Mouse (Mus musculus) stomach, embryonic 16.5 days (tissue): ENCODE measurements around the gene Map1b. TPM values are rescaled to one million over a fixed set of nuclear protein-coding genes. Genes with fewer than 3 reads are reported as not detected.

ENCODE experiments used
- ATAC-seq: fragments of 200-750 bp; cut with Nextera tagmentation; 2 replicates; pipeline ENCODE4 v1.8.0; 2017; ENCODE audit warnings: moderate number of reproducible peaks, moderate TSS enrichment; ENCODE audit not compliant: insufficient read depth, low FRiP score
- H3K27ac ChIP-seq: fragments of 300-500 bp; sonication (generic); 2 replicates; pipeline ENCODE4 v1.5.1; 2014; ENCODE audit warnings: low read length
- H3K27me3 ChIP-seq: fragments of 300-500 bp; sonication (generic); 2 replicates; pipeline ENCODE4 v1.6.1; 2014; ENCODE audit warnings: low read length, control low read depth, mixed read lengths; ENCODE audit not compliant: control insufficient read depth, insufficient read depth
- H3K36me3 ChIP-seq: fragments of 300-500 bp; sonication (generic); 2 replicates; pipeline ENCODE4 v1.6.1; 2014; ENCODE audit warnings: low read length; ENCODE audit not compliant: control insufficient read depth, insufficient read depth
- H3K4me1 ChIP-seq: fragments of 300-500 bp; sonication (generic); 2 replicates; pipeline ENCODE4 v1.6.1; 2014; ENCODE audit warnings: low read length, control low read depth, mixed read lengths; ENCODE audit not compliant: control insufficient read depth, insufficient read depth
- H3K4me2 ChIP-seq: fragments of 300-500 bp; sonication (generic); 2 replicates; pipeline ENCODE4 v1.6.1; 2014; ENCODE audit warnings: low read depth, low read length, mixed read lengths
- H3K4me3 ChIP-seq: fragments of 300-500 bp; sonication (generic); replicated peaks from 2 replicates; pipeline ENCODE4 v1.5.1; 2014; ENCODE audit warnings: mild to moderate bottlenecking, low read length
- H3K9ac ChIP-seq: fragments of 300-500 bp; sonication (generic); 2 replicates; pipeline ENCODE4 v1.6.1; 2014; ENCODE audit warnings: low read length
- H3K9me3 ChIP-seq: fragments of 300-500 bp; sonication (generic); replicated peaks from 2 replicates; pipeline ENCODE4 v1.6.1; 2016; ENCODE audit warnings: low read length, control low read depth; ENCODE audit not compliant: control insufficient read depth
- WGBS: fragments of 180-500 bp; shearing (Covaris S2); extraction: QIAGEN DNeasy Blood & Tissue Kit; methylation state at CpG from one replicate; pipeline ENCODE4 v1.1.7; 2014; 5-methylcytosine and 5-hydroxymethylcytosine counted together
- polyA plus RNA-seq: library from polyadenylated mRNA; unstranded; fragments of >200 nt; fragmentation: Nextera tagmentation; extraction: Ambion mirVana; gene quantifications from 2 replicates; pipeline ENCODE4 v1.2.1, GENCODE M21; 2015

Map1b gene
- polyA plus RNA-seq, 1 experiment from 2014 or later: 134 TPM

DNA sequence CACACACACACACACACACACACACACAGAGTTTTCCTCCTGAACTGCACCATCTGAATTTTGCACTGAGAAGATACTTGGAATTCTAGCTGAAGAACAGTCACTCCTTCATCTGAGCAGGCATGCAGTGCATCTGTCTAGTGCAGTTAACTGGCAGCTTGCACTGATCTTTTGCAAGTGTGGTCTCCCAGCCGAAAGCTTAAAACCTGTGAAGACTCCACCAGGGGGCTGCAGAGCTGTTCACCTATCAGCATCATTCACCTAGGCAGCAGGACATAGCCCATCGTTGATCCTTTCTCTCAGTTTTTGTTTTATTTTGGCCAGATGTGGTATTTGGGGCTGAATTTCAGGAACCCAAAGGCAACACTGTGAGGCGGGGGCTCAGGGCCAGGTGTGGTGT, 15.7 kb downstream of the Map1b start:
- Histone ChIP-seq H3K4me2 (no peak overlapping the region), H3K9me3 (no peaks in the 10 kb centered on the region), H3K27me3 (no peaks in the 10 kb centered on the region), H3K4me3 (no peak overlapping the region), H3K9ac (no peak overlapping the region), H3K4me1 (peaks cover 13% of the 10 kb centered on the region), H3K36me3 (no peaks in the 10 kb centered on the region), H3K27ac (no peak overlapping the region)
- WGBS: 59% methylated on average over 3 of the region's 3 CpGs
- no peak for ATAC-seq

DNA sequence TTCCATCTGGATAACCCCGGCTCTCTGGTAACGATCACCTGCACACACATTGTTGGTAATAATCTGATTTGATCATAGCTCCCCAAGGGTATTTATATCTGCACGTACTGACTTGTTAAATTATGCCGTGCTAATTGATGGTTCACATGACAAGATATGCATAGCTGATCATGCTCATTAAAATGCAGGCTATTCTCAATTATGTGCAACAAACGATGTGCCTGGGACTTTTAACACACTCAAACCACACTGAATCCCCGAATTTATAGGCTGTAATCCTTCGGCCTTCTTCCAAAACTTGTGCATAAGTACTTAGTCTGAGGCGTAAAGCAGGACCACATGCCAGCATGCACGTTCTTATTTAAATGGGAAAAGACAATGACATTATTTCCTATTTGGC, 16.6 kb downstream of the Map1b start:
- ATAC-seq: no peak
- no peaks in the 10 kb centered on the region for H3K27me3 ChIP-seq
- no peak overlapping the region for H3K27ac ChIP-seq
- H3K4me2 ChIP-seq: no peak overlapping the region
- peaks cover 12% of the 10 kb centered on the region for H3K4me1 ChIP-seq
- no peak overlapping the region for H3K9ac ChIP-seq
- no peaks in the 10 kb centered on the region for H3K36me3 ChIP-seq
- H3K9me3 ChIP-seq: no peaks in the 10 kb centered on the region
- 84% methylated on average over 9 of the region's 9 CpGs for WGBS
- no peak overlapping the region for H3K4me3 ChIP-seq

GRCm38 (mm10) chr13:99496106-99496505, 20.2 kb downstream of the Map1b start:
- H3K27ac ChIP-seq: no peak overlapping the region
- peaks cover 18% of the 10 kb centered on the region for H3K4me1 ChIP-seq
- WGBS: 84% methylated on average over 7 of the region's 7 CpGs
- H3K4me2 ChIP-seq: no peak overlapping the region
- H3K9me3 ChIP-seq: no peaks in the 10 kb centered on the region
- H3K27me3 ChIP-seq: no peaks in the 10 kb centered on the region
- no peak for ATAC-seq
- H3K4me3 ChIP-seq: no peak overlapping the region
- H3K36me3 ChIP-seq: no peaks in the 10 kb centered on the region
- no peak overlapping the region for H3K9ac ChIP-seq

DNA sequence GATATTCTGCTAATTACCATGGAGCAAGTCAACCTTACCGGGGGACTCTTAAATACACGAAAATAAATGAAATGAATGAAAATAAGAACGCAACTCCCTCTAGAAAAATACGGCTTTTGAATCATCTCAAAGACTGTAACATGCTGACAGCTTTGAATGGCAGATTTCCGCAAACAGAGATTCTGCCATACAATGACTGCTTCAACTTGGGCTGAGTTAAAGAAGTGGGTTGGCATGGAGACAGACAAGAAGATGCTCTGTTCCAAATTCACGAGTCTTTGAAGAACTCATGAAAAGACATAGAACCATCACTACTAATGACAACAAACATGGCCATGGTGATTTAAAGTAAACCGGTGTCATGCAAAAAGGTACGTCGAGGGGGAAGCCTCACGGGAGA, 21.9 kb downstream of the Map1b start:
- Histone ChIP-seq H3K4me3 (no peak overlapping the region), H3K4me2 (no peak overlapping the region), H3K4me1 (peaks cover 14% of the 10 kb centered on the region), H3K9me3 (no peaks in the 10 kb centered on the region), H3K36me3 (no peaks in the 10 kb centered on the region), H3K27ac (no peak overlapping the region), H3K9ac (no peak overlapping the region), H3K27me3 (no peaks in the 10 kb centered on the region)
- WGBS: 91% methylated on average over 10 of the region's 10 CpGs
- ATAC-seq: no peak

DNA sequence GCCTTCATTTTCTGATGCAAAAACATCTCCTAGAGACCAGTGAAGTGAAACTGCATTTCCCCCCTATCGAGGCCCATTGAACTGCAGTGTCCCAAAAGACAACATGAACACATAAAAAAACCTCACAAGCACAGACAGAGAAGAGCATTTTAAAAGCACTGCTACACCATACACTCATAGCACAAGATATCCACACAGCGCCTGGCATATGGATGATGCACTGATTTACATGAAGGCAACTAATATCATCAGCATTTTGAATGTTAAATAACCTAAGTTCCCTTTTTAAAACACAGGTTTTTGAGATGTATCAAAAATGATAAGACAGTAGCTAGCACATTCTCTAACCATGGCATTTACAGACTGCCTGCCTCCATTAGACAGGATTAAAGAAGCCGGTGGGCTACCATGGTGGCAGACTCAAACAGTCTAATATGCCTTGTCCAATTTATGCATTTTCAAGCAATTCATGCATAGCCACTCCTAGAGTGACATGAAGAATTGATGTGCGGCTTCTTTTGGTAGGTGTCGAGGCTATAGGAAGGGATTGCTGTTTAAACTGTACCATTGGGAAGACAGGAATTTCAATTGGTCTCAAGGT, 22.9 kb downstream of the Map1b start:
- Histone ChIP-seq H3K4me3 (no peak overlapping the region), H3K4me2 (no peak overlapping the region), H3K9me3 (no peaks in the 10 kb centered on the region), H3K36me3 (no peaks in the 10 kb centered on the region), H3K4me1 (peaks cover 14% of the 10 kb centered on the region), H3K9ac (no peak overlapping the region), H3K27me3 (no peaks in the 10 kb centered on the region), H3K27ac (peak overlapping the region; percentile 32; the same call in 1 of the 2 replicates)
- ATAC-seq: no peak
- 90% methylated on average over 5 of the region's 5 CpGs for WGBS

- H3K4me1 ChIP-seq: peaks cover 14% of the 10 kb centered on the region
- 51% methylated on average over 7 of the region's 7 CpGs for WGBS
- 0 out of 2 replicates have a peak, but pooled peaks have one; percentile 47 for ATAC-seq
These were observed 23.6 kb downstream of the Map1b start for GRCm38 (mm10) chr13:99492619-99493303.

DNA sequence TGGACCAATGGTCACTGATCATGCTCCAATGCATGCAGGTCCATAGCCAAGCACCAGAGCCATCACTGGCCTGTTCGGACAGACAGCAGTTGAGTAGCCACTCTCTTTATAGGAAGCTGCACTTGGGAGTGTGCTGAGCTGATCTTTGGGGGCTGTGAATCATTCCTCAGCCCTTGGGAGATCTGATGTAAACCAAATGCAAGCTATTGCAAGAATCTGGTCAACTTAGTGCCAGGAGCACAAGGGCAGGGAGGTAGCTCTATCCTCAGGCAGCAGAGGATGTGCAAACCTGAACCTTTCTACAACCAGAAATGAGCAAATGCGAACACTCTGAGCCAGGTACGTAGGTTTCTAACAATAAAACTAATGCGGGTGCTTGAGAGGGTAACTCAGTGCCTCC, 26.3 kb downstream of the Map1b start:
- Histone ChIP-seq H3K9me3 (no peaks in the 10 kb centered on the region), H3K27me3 (no peaks in the 10 kb centered on the region), H3K36me3 (no peaks in the 10 kb centered on the region), H3K4me1 (peaks cover 15% of the 10 kb centered on the region), H3K4me2 (no peak overlapping the region), H3K4me3 (no peak overlapping the region), H3K9ac (no peak overlapping the region), H3K27ac (no peak overlapping the region)
- no peak for ATAC-seq
- 93% methylated on average over 4 of the region's 4 CpGs for WGBS

More at GRCm38 (mm10) chr13:99492619-99493303, 23.6 kb downstream of the Map1b start:
- peak overlapping the region; percentile 32 for H3K27ac ChIP-seq
- no peak overlapping the region for H3K9ac ChIP-seq
- no peaks in the 10 kb centered on the region for H3K36me3 ChIP-seq
- H3K9me3 ChIP-seq: no peaks in the 10 kb centered on the region
- H3K27me3 ChIP-seq: no peaks in the 10 kb centered on the region
- H3K4me2 ChIP-seq: no peak overlapping the region
- H3K4me3 ChIP-seq: no peak overlapping the region

- Histone ChIP-seq H3K4me1 (peaks cover 18% of the 10 kb centered on the region), H3K9ac (no peak overlapping the region), H3K4me2 (no peak overlapping the region), H3K27me3 (no peaks in the 10 kb centered on the region), H3K27ac (no peak overlapping the region), H3K4me3 (no peak overlapping the region), H3K9me3 (no peaks in the 10 kb centered on the region), H3K36me3 (no peaks in the 10 kb centered on the region)
- WGBS: 87% methylated on average over 5 of the region's 5 CpGs
- ATAC-seq: no peak
These were observed 27.2 kb downstream of the Map1b start for GRCm38 (mm10) chr13:99489175-99489574.

GRCm38 (mm10) chr13:99485861-99486260, 30.5 kb downstream of the Map1b start:
- ATAC-seq: no peak
- H3K27ac ChIP-seq: no peak overlapping the region
- H3K4me1 ChIP-seq: peaks cover 4% of the 10 kb centered on the region; the same call in 1 of the 2 replicates
- H3K4me3 ChIP-seq: no peak overlapping the region
- H3K36me3 ChIP-seq: no peaks in the 10 kb centered on the region
- no peaks in the 10 kb centered on the region for H3K27me3 ChIP-seq
- H3K4me2 ChIP-seq: no peak overlapping the region
- H3K9me3 ChIP-seq: no peaks in the 10 kb centered on the region
- WGBS: 95% methylated on average over 9 of the region's 9 CpGs
- no peak overlapping the region for H3K9ac ChIP-seq
